Mouse (Mus musculus): ENCODE data around the gene Dennd4a.

DNA sequence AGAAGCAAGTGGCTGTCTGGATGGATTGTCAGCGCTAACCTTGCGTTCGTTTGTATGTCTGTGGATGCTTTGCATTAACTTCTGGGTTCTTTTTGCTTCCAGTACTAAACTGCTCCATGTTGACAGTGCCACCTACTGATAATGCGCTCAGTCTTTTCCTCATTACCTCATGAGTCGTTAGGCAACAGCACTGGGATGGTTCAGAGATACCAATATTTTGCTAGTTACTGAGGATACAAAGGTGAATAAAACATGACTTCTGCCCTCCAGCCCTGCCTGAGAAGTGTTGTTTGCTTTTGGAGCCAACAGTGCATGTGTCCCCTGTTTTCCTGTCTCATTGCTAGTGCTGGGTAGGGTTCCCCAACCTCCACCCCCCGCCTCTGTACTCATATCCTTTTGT lies 3.1 kb downstream of the Dennd4a start:
- TF ChIP-seq CTCF (conservative IDR thresholded peaks at IDR 0.05 in 1 of 2, IDR thresholded peaks at IDR 0.05 in 1 of 2; ENCODE audit: low read depth in 2 of 2, low read length in 2 of 2) (peak in 1 of 2 experiments; percentile 56; a peak in 2 of 4 replicates), MAX (IDR thresholded peaks at IDR 0.05; ENCODE audit: low read length) (no peak), E2F4 (IDR thresholded peaks at IDR 0.05; ENCODE audit: insufficient replicate concordance, low read depth, low read length) (no peak), JUN (IDR thresholded peaks at IDR 0.05; ENCODE audit: insufficient read depth, low read depth, low read length) (no peak), MAFK (IDR thresholded peaks at IDR 0.05; ENCODE audit: insufficient replicate concordance, low read length) (no peak), ETS1 (conservative IDR thresholded peaks at IDR 0.05; ENCODE audit: low read depth, low read length) (no peak), NRF1 (IDR thresholded peaks at IDR 0.05; ENCODE audit: low read depth, low read length) (no peak), POLR2A (IDR thresholded peaks at IDR 0.05; ENCODE audit: low read depth, low read length) (no peak), ZNF384 (IDR thresholded peaks at IDR 0.05; ENCODE audit: low read depth, low read length) (no peak)

All from CH12.LX (cell line).